Mouse (Mus musculus): ENCODE results near the gene S100a2. TPM values are rescaled to one million over a fixed set of nuclear protein-coding genes. Genes with fewer than 3 reads are reported as not detected.

S100a2 gene
- polyA plus RNA-seq, 1 experiment, result not detected

DNA sequence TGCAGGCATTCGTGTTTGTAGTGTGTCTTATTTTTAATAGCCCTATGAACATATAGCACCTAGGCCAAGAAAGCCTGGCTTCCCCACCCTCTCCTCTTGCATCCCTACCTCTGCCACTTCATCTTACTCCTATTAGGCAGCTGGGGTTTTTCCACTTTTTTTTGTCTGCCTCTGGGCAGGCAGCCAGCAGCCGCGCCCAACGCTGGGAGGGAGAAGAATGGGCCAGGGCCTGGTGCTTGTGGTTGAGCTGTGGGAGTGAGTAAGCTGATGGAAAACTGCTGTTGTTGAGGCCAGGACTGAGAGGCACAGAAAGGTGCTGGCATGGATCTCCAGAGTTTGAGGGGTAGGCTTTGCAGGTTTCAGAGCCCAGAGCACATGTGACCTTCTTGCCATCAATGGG lies 14.4 kb downstream of the S100a2 start:
- Histone ChIP-seq H3K4me1 (ENCODE audit: control insufficient read depth, insufficient read depth, low read length) (no peaks in the 10 kb centered on the region), H3K27me3 (ENCODE audit: control insufficient read depth, insufficient read depth, low read length, poor library complexity, severe bottlenecking) (no peaks in the 10 kb centered on the region), H3K9ac (ENCODE audit: low read depth, poor library complexity, severe bottlenecking) (no peak overlapping the region), H3K36me3 (ENCODE audit: control insufficient read depth, insufficient read depth, low read length, poor library complexity, severe bottlenecking) (no peaks in the 10 kb centered on the region), H3K9me3 (replicated peaks; ENCODE audit: control insufficient read depth, insufficient read depth, low read length, poor library complexity, severe bottlenecking) (no peaks in the 10 kb centered on the region), H3K4me3 (ENCODE audit: low read depth, low read length) (no peak overlapping the region), H3K27ac (ENCODE audit: insufficient read depth, low read length) (no peak overlapping the region)
- TF ChIP-seq POLR2A (IDR thresholded peaks at IDR 0.05; ENCODE audit: insufficient read depth, low read length), result no peak
- TF ChIP-seq CTCF (IDR thresholded peaks at IDR 0.05; ENCODE audit: low read depth, low read length), result no peak

DNA sequence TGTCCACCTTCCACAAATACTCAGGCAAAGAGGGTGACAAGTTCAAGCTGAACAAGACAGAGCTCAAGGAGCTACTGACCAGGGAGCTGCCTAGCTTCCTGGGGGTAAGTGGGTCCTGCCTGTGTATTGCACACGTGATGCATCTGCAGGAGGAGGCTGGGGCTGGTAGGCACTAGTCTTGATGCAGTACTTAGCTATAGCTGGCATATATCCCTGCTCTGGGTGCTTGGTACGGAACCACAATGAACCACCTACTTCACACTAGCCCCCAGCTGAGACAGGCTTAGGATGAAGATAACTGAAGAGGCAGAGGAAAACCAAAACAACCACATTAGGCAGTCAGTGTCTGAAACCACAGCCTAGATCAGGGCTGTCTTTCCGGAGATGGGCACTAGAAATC lies 15.0 kb downstream of the S100a2 start:
- Histone ChIP-seq H3K4me1 (ENCODE audit: control insufficient read depth, insufficient read depth, low read length) (no peaks in the 10 kb centered on the region), H3K27ac (ENCODE audit: insufficient read depth, low read length) (no peak overlapping the region), H3K4me3 (ENCODE audit: low read depth, low read length) (no peak overlapping the region), H3K36me3 (ENCODE audit: control insufficient read depth, insufficient read depth, low read length, poor library complexity, severe bottlenecking) (no peaks in the 10 kb centered on the region), H3K9me3 (replicated peaks; ENCODE audit: control insufficient read depth, insufficient read depth, low read length, poor library complexity, severe bottlenecking) (no peaks in the 10 kb centered on the region), H3K27me3 (ENCODE audit: control insufficient read depth, insufficient read depth, low read length, poor library complexity, severe bottlenecking) (no peaks in the 10 kb centered on the region), H3K9ac (ENCODE audit: low read depth, poor library complexity, severe bottlenecking) (no peak overlapping the region)
- TF ChIP-seq EP300 (IDR thresholded peaks at IDR 0.05; ENCODE audit: insufficient read depth, low read depth, low read length) (no peak), CTCF (IDR thresholded peaks at IDR 0.05; ENCODE audit: low read depth, low read length) (no peak)

DNA sequence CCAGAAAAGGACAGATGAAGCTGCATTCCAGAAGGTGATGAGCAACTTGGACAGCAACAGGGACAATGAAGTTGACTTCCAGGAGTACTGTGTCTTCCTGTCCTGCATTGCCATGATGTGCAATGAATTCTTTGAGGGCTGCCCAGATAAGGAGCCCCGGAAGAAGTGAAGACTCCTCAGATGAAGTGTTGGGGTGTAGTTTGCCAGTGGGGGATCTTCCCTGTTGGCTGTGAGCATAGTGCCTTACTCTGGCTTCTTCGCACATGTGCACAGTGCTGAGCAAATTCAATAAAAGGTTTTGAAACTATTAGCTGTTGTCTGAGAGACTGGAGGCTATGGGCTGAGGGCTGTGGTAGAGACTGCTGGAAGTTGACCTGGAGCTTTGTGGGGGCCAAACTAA lies 15.7 kb downstream of the S100a2 start:
- TF ChIP-seq EP300 (IDR thresholded peaks at IDR 0.05; ENCODE audit: insufficient read depth, low read depth, low read length) (no peak), POLR2A (IDR thresholded peaks at IDR 0.05; ENCODE audit: insufficient read depth, low read length) (no peak), CTCF (IDR thresholded peaks at IDR 0.05; ENCODE audit: low read depth, low read length) (no peak)
- Histone ChIP-seq H3K27ac (ENCODE audit: insufficient read depth, low read length) (no peak overlapping the region), H3K4me3 (ENCODE audit: low read depth, low read length) (no peak overlapping the region), H3K4me1 (ENCODE audit: control insufficient read depth, insufficient read depth, low read length) (no peaks in the 10 kb centered on the region), H3K27me3 (ENCODE audit: control insufficient read depth, insufficient read depth, low read length, poor library complexity, severe bottlenecking) (no peaks in the 10 kb centered on the region), H3K36me3 (ENCODE audit: control insufficient read depth, insufficient read depth, low read length, poor library complexity, severe bottlenecking) (no peaks in the 10 kb centered on the region), H3K9me3 (replicated peaks; ENCODE audit: control insufficient read depth, insufficient read depth, low read length, poor library complexity, severe bottlenecking) (no peaks in the 10 kb centered on the region), H3K9ac (ENCODE audit: low read depth, poor library complexity, severe bottlenecking) (no peak overlapping the region)

DNA sequence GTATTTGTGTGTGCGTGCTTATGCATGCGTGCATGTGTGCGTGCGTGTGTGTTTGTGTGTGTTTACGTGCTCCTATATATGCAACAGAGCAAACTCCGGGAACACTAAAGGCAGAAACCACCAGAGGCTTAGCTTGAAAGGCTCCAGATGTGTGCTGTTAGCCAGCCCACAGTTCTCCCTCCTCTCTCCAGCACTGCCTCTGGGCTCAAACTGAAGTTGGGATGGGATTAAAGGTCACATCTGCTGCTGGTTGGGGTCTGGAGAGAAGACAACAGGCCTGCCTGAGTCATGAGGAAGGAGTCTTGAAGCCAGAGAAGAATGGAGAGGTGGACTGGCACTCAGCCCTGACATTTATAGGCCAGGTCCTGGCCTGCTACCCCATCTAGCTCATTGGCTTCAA lies 16.1 kb downstream of the S100a2 start:
- Histone ChIP-seq H3K9ac (ENCODE audit: low read depth, poor library complexity, severe bottlenecking) (no peak overlapping the region), H3K4me3 (ENCODE audit: low read depth, low read length) (no peak overlapping the region), H3K27me3 (ENCODE audit: control insufficient read depth, insufficient read depth, low read length, poor library complexity, severe bottlenecking) (no peaks in the 10 kb centered on the region), H3K4me1 (ENCODE audit: control insufficient read depth, insufficient read depth, low read length) (no peaks in the 10 kb centered on the region), H3K27ac (ENCODE audit: insufficient read depth, low read length) (no peak overlapping the region), H3K9me3 (replicated peaks; ENCODE audit: control insufficient read depth, insufficient read depth, low read length, poor library complexity, severe bottlenecking) (no peaks in the 10 kb centered on the region), H3K36me3 (ENCODE audit: control insufficient read depth, insufficient read depth, low read length, poor library complexity, severe bottlenecking) (no peaks in the 10 kb centered on the region)
- TF ChIP-seq CTCF (IDR thresholded peaks at IDR 0.05; ENCODE audit: low read depth, low read length), result no peak
- TF ChIP-seq POLR2A (IDR thresholded peaks at IDR 0.05; ENCODE audit: insufficient read depth, low read length), result no peak
- no peak for TF ChIP-seq EP300 (IDR thresholded peaks at IDR 0.05; ENCODE audit: insufficient read depth, low read depth, low read length)

DNA sequence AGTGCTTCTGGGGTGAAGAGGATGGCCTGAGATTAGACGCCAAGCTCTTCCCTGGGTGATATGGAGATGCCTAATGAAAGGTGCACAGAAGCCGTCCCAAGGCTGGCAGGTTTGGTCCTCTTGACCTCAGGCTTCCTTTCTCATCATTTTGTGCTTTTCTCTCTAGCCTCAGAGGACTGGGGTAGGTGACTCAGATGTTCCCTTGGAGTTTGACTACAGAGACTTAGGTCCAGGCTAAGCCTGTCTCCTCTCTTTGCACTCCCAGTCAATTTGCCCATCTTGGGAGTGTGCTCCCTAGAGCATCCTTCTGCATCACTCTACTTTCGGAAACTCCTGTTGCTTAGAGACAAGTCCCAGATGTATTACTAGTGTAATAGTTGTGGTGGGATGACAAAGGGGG lies 17.3 kb downstream of the S100a2 start:
- Histone ChIP-seq H3K4me1 (ENCODE audit: control insufficient read depth, insufficient read depth, low read length) (no peaks in the 10 kb centered on the region), H3K4me3 (ENCODE audit: low read depth, low read length) (no peak overlapping the region), H3K9me3 (replicated peaks; ENCODE audit: control insufficient read depth, insufficient read depth, low read length, poor library complexity, severe bottlenecking) (no peaks in the 10 kb centered on the region), H3K27ac (ENCODE audit: insufficient read depth, low read length) (no peak overlapping the region), H3K27me3 (ENCODE audit: control insufficient read depth, insufficient read depth, low read length, poor library complexity, severe bottlenecking) (no peaks in the 10 kb centered on the region), H3K36me3 (ENCODE audit: control insufficient read depth, insufficient read depth, low read length, poor library complexity, severe bottlenecking) (no peaks in the 10 kb centered on the region), H3K9ac (ENCODE audit: low read depth, poor library complexity, severe bottlenecking) (no peak overlapping the region)
- TF ChIP-seq POLR2A (IDR thresholded peaks at IDR 0.05; ENCODE audit: insufficient read depth, low read length) (no peak), CTCF (IDR thresholded peaks at IDR 0.05; ENCODE audit: low read depth, low read length) (no peak)

DNA sequence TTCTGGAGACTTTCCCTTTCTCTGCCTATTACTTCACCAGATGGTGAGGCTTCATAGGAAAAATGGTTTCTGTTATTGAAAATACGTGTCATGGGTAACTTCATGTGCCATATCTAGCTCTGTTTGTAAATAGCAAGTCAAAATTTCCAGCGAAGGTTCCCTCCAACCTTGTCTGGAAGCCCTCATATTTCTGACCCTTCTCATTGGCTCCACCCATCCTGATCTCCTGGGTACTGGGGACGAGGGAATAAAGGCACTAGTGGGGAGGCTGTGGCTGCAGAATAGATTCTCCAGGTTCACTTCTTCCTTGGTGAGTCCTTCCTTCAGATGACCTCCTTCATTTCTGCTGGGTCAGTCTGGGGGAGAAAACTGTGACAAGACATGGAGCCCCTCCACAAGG lies 18.2 kb downstream of the S100a2 start, which contains the start of gene S100a5:
Gene S100a5, plus strand, starts transcription at position 301 of the 400 bp plus-strand sequence.
- Histone ChIP-seq H3K36me3 (ENCODE audit: control insufficient read depth, insufficient read depth, low read length, poor library complexity, severe bottlenecking) (no peaks in the 10 kb centered on the region), H3K4me3 (ENCODE audit: low read depth, low read length) (no peak within 1 kb of the TSS), H3K4me1 (ENCODE audit: control insufficient read depth, insufficient read depth, low read length) (no peaks in the 10 kb centered on the region), H3K27ac (ENCODE audit: insufficient read depth, low read length) (no peak within 1 kb of the TSS), H3K9ac (ENCODE audit: low read depth, poor library complexity, severe bottlenecking) (no peak within 1 kb of the TSS), H3K27me3 (ENCODE audit: control insufficient read depth, insufficient read depth, low read length, poor library complexity, severe bottlenecking) (no peaks in the 10 kb centered on the region), H3K9me3 (replicated peaks; ENCODE audit: control insufficient read depth, insufficient read depth, low read length, poor library complexity, severe bottlenecking) (no peaks in the 10 kb centered on the region)
- no peak for TF ChIP-seq POLR2A (IDR thresholded peaks at IDR 0.05; ENCODE audit: insufficient read depth, low read length)
- TF ChIP-seq EP300 (IDR thresholded peaks at IDR 0.05; ENCODE audit: insufficient read depth, low read depth, low read length), result no peak
- TF ChIP-seq CTCF (IDR thresholded peaks at IDR 0.05; ENCODE audit: low read depth, low read length), result no peak

Measured in ES-Bruce4 (cell line).